Mouse (Mus musculus): ENCODE measurements at regions not wholly inside any gene's neighbourhood (a gene's known extent, or its start where the extent isn't known, plus 50 kb on each side); places are given as distances from the start of the nearest gene placed in this dataset.

DNA sequence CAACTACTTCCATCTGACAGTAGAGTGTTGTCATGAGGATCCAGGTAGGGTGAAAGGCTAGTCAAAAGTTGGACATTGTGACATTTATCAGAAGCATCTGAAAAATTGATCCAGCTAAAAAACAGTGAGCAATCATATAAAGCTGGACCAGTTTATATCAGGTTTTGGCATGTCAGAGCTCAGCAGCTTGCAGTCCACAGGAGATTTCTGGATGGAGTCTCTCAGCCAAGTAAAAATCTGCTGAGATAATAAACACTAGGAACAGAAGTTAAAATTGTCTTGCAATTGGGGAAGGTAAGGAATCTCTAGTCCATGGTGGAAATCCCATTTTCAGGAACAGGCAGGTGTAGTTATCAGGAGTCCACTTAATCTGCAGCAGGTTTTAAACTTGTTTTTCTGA lies 83.3 kb upstream of the Cntn5 start:
- TF ChIP-seq POLR2A (IDR thresholded peaks at IDR 0.05; ENCODE audit: borderline replicate concordance, insufficient read depth, low read length), result no peak
- no peak for TF ChIP-seq CTCF (IDR thresholded peaks at IDR 0.05; ENCODE audit: borderline replicate concordance, insufficient read depth, low read depth, low read length)
- Histone ChIP-seq H3K4me1 (ENCODE audit: control insufficient read depth, insufficient read depth, low read length) (peaks cover 2% of the 10 kb centered on the region; the same call in 1 of the 2 replicates), H3K27me3 (ENCODE audit: control insufficient read depth, insufficient read depth, low read length) (no peaks in the 10 kb centered on the region), H3K27ac (ENCODE audit: insufficient read depth, low read length) (no peak overlapping the region), H3K4me3 (replicated peaks; ENCODE audit: insufficient read depth, low read depth, low read length) (no peak overlapping the region)
- peak; percentile 15 to 61 for DNase-seq
